25 mouse cellular contexts compared by ENCODE assay signal in the genomic region with DNA sequence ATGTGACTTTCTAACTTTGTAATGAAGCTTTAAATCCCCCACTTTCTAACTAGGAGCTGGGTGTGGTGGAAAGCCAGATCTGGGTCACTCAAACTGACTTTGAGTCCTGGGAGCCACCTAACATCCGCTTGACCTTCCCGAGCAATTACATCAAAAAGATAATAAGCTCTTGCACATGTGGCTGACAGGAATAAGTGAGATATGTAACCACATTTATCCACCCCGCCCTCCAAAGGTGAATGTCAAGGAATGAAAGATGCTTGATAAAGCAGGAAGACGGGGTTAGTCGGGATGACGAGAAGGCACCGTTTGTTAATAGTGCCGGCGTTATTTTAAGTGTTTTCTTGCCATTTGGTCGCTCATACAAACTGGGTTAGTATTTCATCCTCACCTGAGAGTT. TPM values are rescaled to one million over a fixed set of nuclear protein-coding genes. Genes with fewer than 3 reads are reported as not detected.
"Had no signal": no experiment of that assay in that cellular context is flagged by ENCODE, and none has a peak within 500 bp of the region (broad histone marks: within the 10 kb centered on the region; RNA-seq: fewer than 3 reads in every experiment).

No protein-coding gene starts in this region.

- H3K27ac ChIP-seq: limb, embryonic 12.5 days; limb, embryonic 13.5 days; limb, embryonic 15.5 days; liver, embryonic 12.5 days; liver, embryonic 13.5 days; liver, embryonic 14.5 days; liver, embryonic 15.5 days; lung, embryonic 15.5 days; midbrain, embryonic 10.5 days; midbrain, embryonic 12.5 days; midbrain, embryonic 13.5 days; midbrain, embryonic 15.5 days; neural tube, embryonic 12.5 days; neural tube, embryonic 13.5 days had no signal

- H3K36me3 ChIP-seq: limb, embryonic 13.5 days; limb, embryonic 15.5 days; liver, embryonic 12.5 days; liver, embryonic 13.5 days; liver, embryonic 15.5 days; lung, embryonic 15.5 days; midbrain, embryonic 10.5 days; midbrain, embryonic 12.5 days; midbrain, embryonic 13.5 days; midbrain, embryonic 15.5 days; neural tube, embryonic 12.5 days; neural tube, embryonic 13.5 days had no signal

- H3K9ac ChIP-seq: limb, embryonic 12.5 days; limb, embryonic 13.5 days; limb, embryonic 15.5 days; liver, embryonic 12.5 days; liver, embryonic 13.5 days; liver, embryonic 14.5 days; liver, embryonic 15.5 days; liver, postnatal 0 days; lung, embryonic 14.5 days; lung, embryonic 15.5 days; midbrain, embryonic 12.5 days; midbrain, embryonic 13.5 days; midbrain, embryonic 15.5 days; neural tube, embryonic 12.5 days; neural tube, embryonic 13.5 days had no signal

- H3K4me3 ChIP-seq: limb, embryonic 12.5 days; limb, embryonic 13.5 days; limb, embryonic 15.5 days; liver, embryonic 12.5 days; liver, embryonic 13.5 days; liver, embryonic 15.5 days; lung, embryonic 15.5 days; midbrain, embryonic 10.5 days; midbrain, embryonic 12.5 days; midbrain, embryonic 13.5 days; midbrain, embryonic 15.5 days; myocyte; neural tube, embryonic 12.5 days; neural tube, embryonic 13.5 days had no signal

- H3K27me3 ChIP-seq: limb, embryonic 12.5 days; limb, embryonic 13.5 days; limb, embryonic 15.5 days; liver, embryonic 13.5 days; liver, embryonic 15.5 days; lung, embryonic 15.5 days; midbrain, embryonic 13.5 days; midbrain, embryonic 15.5 days had no signal

- H3K4me2 ChIP-seq: limb, embryonic 12.5 days; limb, embryonic 13.5 days; limb, embryonic 15.5 days; liver, embryonic 11.5 days; liver, embryonic 12.5 days; liver, embryonic 13.5 days; liver, embryonic 15.5 days; lung, embryonic 14.5 days; lung, embryonic 15.5 days; midbrain, embryonic 11.5 days; midbrain, embryonic 12.5 days; midbrain, embryonic 13.5 days; midbrain, embryonic 15.5 days; neural tube, embryonic 12.5 days; neural tube, embryonic 13.5 days had no signal

- H3K9me3 ChIP-seq: limb, embryonic 12.5 days; limb, embryonic 13.5 days; limb, embryonic 15.5 days; liver, embryonic 12.5 days; liver, embryonic 13.5 days; liver, embryonic 15.5 days; lung, embryonic 15.5 days; megakaryocyte, embryonic 14.5 days; midbrain, embryonic 10.5 days; midbrain, embryonic 12.5 days; midbrain, embryonic 13.5 days; midbrain, embryonic 15.5 days; neural tube, embryonic 12.5 days; neural tube, embryonic 13.5 days had no signal

- H3K4me1 ChIP-seq: midbrain, embryonic 12.5 days; midbrain, embryonic 13.5 days; midbrain, embryonic 15.5 days; neural tube, embryonic 13.5 days had no signal

- ATAC-seq: liver, embryonic 12.5 days; midbrain, embryonic 13.5 days; midbrain, embryonic 15.5 days; midbrain, embryonic 16.5 days had no signal

- DNase-seq: liver; liver, embryonic 13.5 days; lung, adult 2 months; lung, embryonic 14.5 days; midbrain, embryonic 14.5 days had no signal

RNA-seq across cellular contexts. Expression of gene Lhfpl2, which starts 41.5 kb away (rescaled TPM):
- total RNA-seq: monocyte, adult 5-6 weeks had no signal
